Mouse (Mus musculus): ENCODE data around the gene Ankrd23. TPM values are rescaled to one million over a fixed set of nuclear protein-coding genes. Genes with fewer than 3 reads are reported as not detected.

Gene Ankrd23
- total and polyA plus RNA-seq, 3 experiments, result 310 to 397 (median 338) TPM

- Histone ChIP-seq H3K36me3 (ENCODE audit: control insufficient read depth, insufficient read depth, low read length) (no peaks in the 10 kb centered on the region), H3K27ac (no peak overlapping the region), H3K4me3 (no peak overlapping the region), H3K27me3 (ENCODE audit: control insufficient read depth, insufficient read depth, low read length) (no peaks in the 10 kb centered on the region), H3K9ac (ENCODE audit: low read depth, low read length) (no peak overlapping the region), H3K4me1 (ENCODE audit: control insufficient read depth, insufficient read depth, low read length) (no peaks in the 10 kb centered on the region), H3K79me2 (replicated peaks; ENCODE audit: control insufficient read depth, insufficient read depth, low read length) (no peaks in the 10 kb centered on the region)
- 65% methylated on average over 4 of the region's 4 CpGs for WGBS
- DNase-seq, result no peak
- intact Hi-C loops (cut with DNase I), result no loop called here
- no peak for TF ChIP-seq CTCF (IDR thresholded peaks at IDR 0.05)
- no peak for TF ChIP-seq POLR2A (IDR thresholded peaks at IDR 0.05; ENCODE audit: insufficient read depth, low read depth, low read length)
- TF ChIP-seq EP300 (IDR thresholded peaks at IDR 0.05; ENCODE audit: insufficient read depth, low read depth, low read length), result no peak
Measured at GRCm38 (mm10) chr1:36483825-36484224, 52.9 kb downstream of the Ankrd23 start.

Small RNA genes lying within 50 kb of the gene (microRNA-seq; reads per million reads assigned to microRNA genes)
- gene Gm47280, result 0 reads per million in 2 experiments

Other genes starting within 250 kb of the Ankrd23 start
- gene Arid5a, start 229.2 kb downstream of the Ankrd23 start, total RNA-seq (2021), result 10 to 100 TPM; 10.2 to 12.4 TPM
- gene Arid5a, start 229.2 kb downstream of the Ankrd23 start, polyA plus RNA-seq (2012; rRNA removed), result 4.7 and 4.9 TPM in 2 replicates
- gene Kansl3, start 167.7 kb downstream of the Ankrd23 start, total RNA-seq (2021), result 10 to 100 TPM; 49.7 to 52.8 TPM
- 35.4 and 57.0 TPM in 2 replicates for gene Kansl3, start 167.7 kb downstream of the Ankrd23 start, polyA plus RNA-seq (2012; rRNA removed)
- not detected for gene Fer1l5, start 164.6 kb downstream of the Ankrd23 start, total RNA-seq (2021)
- 0.04 TPM in 1 of 2 replicates, not detected in the other for gene Fer1l5, start 164.6 kb downstream of the Ankrd23 start, polyA plus RNA-seq (2012; rRNA removed)
- gene Lman2l, start 91.6 kb downstream of the Ankrd23 start, total RNA-seq (2021), result 10 to 100 TPM; 26.3 to 26.5 TPM
- 16.8 and 25.7 TPM in 2 replicates for gene Lman2l, start 91.6 kb downstream of the Ankrd23 start, polyA plus RNA-seq (2012; rRNA removed)
- gene Cnnm4, start 65.3 kb downstream of the Ankrd23 start, total RNA-seq (2021), result 1 to 10 TPM; 4.4 to 4.6 TPM
- 3.9 and 4.4 TPM in 2 replicates for gene Cnnm4, start 65.3 kb downstream of the Ankrd23 start, polyA plus RNA-seq (2012; rRNA removed)
- 10 to 100 TPM; 11.1 to 15.1 TPM for gene Cnnm3, start 25.0 kb downstream of the Ankrd23 start, total RNA-seq (2021)
- gene Cnnm3, start 25.0 kb downstream of the Ankrd23 start, polyA plus RNA-seq (2012; rRNA removed), result 14.1 and 15.6 TPM in 2 replicates
- 100 to 1,000 TPM; 148 to 172 TPM for gene Gm42417, start 2.5 kb upstream of the Ankrd23 start, total RNA-seq (2021)
- gene Gm42417, start 2.5 kb upstream of the Ankrd23 start, polyA plus RNA-seq (2012; rRNA removed), result 0.09 TPM in 1 of 2 replicates, not detected in the other
- gene Ankrd39, start 10.6 kb upstream of the Ankrd23 start, total RNA-seq (2021), result 1 to 10 TPM; 6.2 to 6.3 TPM
- 11.1 TPM in 2 replicates for gene Ankrd39, start 10.6 kb upstream of the Ankrd23 start, polyA plus RNA-seq (2012; rRNA removed)
- gene Sema4c, start 21.5 kb upstream of the Ankrd23 start, total RNA-seq (2021), result 10 to 100 TPM; 10.6 to 11.1 TPM
- 12.7 and 15.2 TPM in 2 replicates for gene Sema4c, start 21.5 kb upstream of the Ankrd23 start, polyA plus RNA-seq (2012; rRNA removed)
- under 1 TPM in 1 of 2 experiments, not detected in 1; 0.39 TPM for gene Fam178b, start 146.3 kb upstream of the Ankrd23 start, total RNA-seq (2021)
- gene Fam178b, start 146.3 kb upstream of the Ankrd23 start, polyA plus RNA-seq (2012; rRNA removed), result 0.80 and 1.5 TPM in 2 replicates
- 1,000 to 10,000 TPM; 2,054 to 2,380 TPM for gene Cox5b, start 154.6 kb upstream of the Ankrd23 start, total RNA-seq (2021)
- 1,765 and 1,963 TPM in 2 replicates for gene Cox5b, start 154.6 kb upstream of the Ankrd23 start, polyA plus RNA-seq (2012; rRNA removed)
- not detected for gene 4933424G06Rik, start 173.3 kb upstream of the Ankrd23 start, total RNA-seq (2021)
- not detected in 2 replicates for gene 4933424G06Rik, start 173.3 kb upstream of the Ankrd23 start, polyA plus RNA-seq (2012; rRNA removed)
- 10 to 100 TPM; 89.8 to 98.1 TPM for gene Actr1b, start 177.5 kb upstream of the Ankrd23 start, total RNA-seq (2021)
- 94.8 and 122 TPM in 2 replicates for gene Actr1b, start 177.5 kb upstream of the Ankrd23 start, polyA plus RNA-seq (2012; rRNA removed)
- gene Zap70, start 224.9 kb upstream of the Ankrd23 start, total RNA-seq (2021), result under 1 TPM; 0.32 to 0.34 TPM
- gene Zap70, start 224.9 kb upstream of the Ankrd23 start, polyA plus RNA-seq (2012; rRNA removed), result 0.47 TPM in 2 replicates